Mouse (Mus musculus) lung, postnatal 10 days (tissue): ENCODE measurements at regions not wholly inside any gene's neighbourhood (a gene's known extent, or its start where the extent isn't known, plus 50 kb on each side); places are given as distances from the start of the nearest gene placed in this dataset.
"Not testable (repeated sequence)": the region's sequence is repeated elsewhere in the genome, so short reads cannot be mapped to it uniquely, and the experiment has no call there.

Source experiments
- DNase-seq: peaks from one replicate; pipeline ENCODE4 v3.0.0; 2021

- DNase-seq, result no peak
Observed at GRCm38 (mm10) chr2:135525779-135526178, 133.0 kb upstream of the Plcb4 start.

DNA sequence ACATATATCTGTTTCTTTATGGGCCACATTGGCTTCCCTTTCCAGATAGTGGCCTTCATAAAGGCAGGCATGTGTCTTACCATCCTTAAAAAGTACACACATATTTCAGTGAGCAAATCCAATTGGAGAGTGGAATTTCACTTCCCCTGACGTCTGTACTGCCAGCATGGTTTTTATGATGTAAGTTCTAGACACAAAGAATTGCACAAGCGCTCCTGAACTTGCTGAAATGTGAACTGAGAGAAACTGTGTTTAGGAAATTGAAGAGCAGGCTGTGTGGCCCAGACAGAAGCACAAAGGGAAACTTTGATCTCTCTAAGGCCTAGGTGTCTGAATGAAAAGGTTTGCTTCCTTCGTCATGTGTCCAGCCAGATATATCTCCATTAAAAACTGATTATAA lies 129.2 kb upstream of the Plcb4 start:
- DNase-seq, result no peak

GRCm38 (mm10) chr2:135536303-135536871 lies 122.4 kb upstream of the Plcb4 start:
- DNase-seq, result peak; percentile 6

GRCm38 (mm10) chr2:135538022-135538421 lies 120.8 kb upstream of the Plcb4 start:
- no peak for DNase-seq

- no peak for DNase-seq
Observed at GRCm38 (mm10) chr2:135541058-135541457, 117.8 kb upstream of the Plcb4 start.

DNA sequence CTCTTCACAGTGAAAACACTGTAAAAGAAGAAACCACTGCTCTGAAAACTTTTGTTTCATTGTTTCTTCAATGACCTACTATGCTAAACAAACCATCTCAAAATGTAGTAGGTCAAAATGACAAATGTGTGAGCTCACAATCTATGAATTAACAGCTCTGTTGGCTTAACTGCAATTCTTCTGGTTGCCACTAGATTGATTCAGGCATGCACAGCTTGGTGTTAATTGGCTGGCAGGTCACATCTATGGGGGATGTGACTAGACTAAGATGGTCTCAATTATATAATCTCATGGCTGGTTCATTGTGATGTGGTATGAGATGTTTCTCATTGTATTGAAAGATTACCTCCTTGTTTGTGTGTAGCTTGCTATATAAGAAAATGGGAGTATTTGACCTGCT lies 116.9 kb upstream of the Plcb4 start:
- DNase-seq, result no peak

DNA sequence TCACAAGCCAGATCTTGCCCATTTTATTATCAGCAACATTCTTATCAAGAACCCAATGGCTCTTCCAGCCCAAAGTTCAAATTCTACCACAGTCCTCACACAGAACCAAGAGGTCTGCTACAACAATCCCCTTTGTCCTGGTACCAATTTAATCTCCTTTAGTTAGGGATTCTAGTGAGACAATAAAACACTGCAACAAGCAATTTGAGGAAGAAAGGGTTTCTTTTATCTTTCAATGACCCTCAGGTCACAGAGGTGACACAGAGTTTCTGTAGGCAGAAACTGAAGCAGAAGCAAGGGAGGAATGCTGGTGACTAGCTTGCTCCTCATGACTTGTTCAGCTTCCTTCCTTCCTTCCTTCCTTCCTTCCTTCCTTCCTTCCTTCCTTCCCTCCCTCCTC lies 113.9 kb upstream of the Plcb4 start:
- DNase-seq, result no peak

GRCm38 (mm10) chr2:135547966-135548365 lies 110.8 kb upstream of the Plcb4 start:
- DNase-seq, result no peak

GRCm38 (mm10) chr2:135553031-135553430 lies 105.8 kb upstream of the Plcb4 start:
- peak; percentile 31 for DNase-seq

DNA sequence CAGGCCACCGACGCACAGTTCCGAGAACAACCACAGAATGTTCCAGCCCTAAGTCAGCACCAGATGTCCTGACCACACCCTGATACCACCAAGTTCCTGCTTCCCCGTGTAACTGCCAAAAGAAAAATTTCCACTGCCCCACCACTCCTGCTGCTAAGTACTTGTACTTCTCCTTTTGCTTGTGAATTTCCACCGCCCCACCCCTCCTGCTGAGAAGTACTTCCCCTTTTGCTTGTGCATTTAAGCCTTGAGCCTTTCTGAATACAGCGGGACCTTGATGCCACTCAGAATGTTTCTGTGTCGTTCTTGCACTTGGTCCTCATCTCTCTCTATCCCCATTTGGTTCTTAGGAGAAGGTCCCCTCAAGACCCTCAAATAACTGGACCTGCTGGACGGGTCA lies 100.8 kb upstream of the Plcb4 start:
- DNase-seq, result not testable (repeated sequence)

DNA sequence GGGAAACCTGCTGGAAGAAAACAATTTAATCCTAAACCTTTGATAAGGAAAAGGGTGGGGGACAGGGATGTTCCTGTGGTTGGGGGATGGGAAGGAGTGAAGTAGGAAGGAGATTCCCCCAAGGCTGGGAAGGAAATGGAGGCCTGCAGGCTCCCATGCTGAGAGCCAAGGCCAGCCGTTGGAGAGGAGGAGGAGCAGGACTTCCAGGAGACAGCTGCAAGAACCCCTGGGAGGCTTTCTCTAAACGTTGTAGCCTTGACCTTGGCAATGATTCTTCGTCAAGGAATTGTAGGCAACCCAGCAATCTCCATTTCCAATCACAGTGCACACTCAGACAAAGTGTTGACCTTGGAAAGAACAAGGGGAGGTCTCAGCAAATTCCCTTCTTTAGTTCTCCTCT lies 99.5 kb upstream of the Plcb4 start:
- DNase-seq, result no peak

DNA sequence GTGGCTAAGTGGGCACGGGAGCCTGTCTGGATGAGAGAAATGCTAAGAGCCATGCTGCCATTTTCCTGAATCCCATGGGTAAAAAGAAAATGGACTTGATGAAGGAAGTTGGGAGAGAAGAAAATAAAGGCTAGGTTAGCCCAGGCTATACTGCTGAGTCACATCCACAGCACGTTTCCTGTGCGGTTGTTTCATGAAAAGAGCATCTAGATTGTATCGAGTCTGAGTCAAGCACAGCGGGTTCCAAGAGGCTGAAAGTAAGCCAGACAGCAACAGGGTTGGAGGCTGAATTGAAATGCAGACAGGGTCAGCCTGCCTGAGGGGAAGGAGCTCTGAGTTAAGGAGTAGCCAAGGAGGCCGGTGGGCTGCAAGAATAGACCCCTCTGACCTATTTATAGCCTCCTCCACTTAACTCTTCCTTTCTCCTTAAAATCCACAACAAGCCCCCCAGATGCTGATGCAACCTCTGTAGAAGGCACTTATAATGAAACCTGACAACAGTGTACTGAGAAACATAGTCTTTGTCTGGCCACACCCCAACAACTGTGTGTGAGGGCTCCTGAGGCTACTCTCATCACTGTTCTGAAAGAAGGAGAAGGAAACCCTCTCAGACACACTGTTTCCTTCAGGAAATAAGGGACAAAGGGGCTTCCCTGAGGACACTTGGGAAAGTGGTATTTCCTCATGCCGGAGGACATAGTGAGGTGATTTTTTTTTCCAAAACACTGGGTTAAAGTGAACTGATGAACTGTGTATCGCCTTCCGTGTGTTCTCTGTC lies 98.7 kb upstream of the Plcb4 start:
- peak; percentile 31 for DNase-seq

DNA sequence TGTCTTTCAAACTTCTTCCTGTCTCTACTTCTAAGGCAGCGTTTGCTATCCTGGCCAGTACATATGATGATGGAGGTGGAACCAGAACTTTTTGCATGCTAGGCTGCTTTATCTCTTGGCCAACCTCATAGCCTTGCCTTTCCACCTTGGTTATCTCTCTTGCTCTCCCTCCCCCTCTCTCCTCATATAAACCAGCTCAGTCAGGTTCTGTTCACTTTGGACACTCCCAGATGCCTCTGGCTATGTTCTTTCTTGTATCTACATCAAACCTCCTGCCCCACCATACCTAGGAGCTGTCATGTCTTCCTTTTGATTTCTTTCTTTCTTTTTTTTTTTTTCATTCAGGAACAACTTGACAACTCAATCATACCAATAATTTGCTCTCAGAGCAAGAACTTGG lies 98.0 kb upstream of the Plcb4 start:
- no peak for DNase-seq

GRCm38 (mm10) chr2:135561716-135562115 lies 97.1 kb upstream of the Plcb4 start:
- peak; percentile 60 for DNase-seq

GRCm38 (mm10) chr2:135562140-135562890 lies 96.5 kb upstream of the Plcb4 start:
- peak; percentile 86 for DNase-seq

DNA sequence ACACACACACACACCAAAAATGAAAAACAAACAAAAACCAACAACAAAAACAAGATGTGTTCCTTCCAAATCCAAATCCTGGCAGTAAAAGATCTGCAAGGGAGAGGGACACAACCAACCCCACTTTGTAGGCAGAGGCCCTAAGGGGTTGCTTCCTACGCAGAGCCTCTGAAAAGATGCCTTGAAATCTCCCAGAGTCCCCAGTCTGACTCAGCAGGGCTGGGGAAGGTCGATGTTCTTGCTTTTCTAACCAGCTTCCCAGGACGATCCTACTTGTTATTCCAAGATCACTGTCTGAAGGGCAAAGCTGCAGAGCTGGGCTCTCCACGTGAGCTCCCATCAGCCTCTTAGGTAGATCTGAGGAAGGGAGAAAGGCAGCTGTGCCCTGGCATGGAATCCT lies 94.6 kb upstream of the Plcb4 start:
- no peak for DNase-seq

DNA sequence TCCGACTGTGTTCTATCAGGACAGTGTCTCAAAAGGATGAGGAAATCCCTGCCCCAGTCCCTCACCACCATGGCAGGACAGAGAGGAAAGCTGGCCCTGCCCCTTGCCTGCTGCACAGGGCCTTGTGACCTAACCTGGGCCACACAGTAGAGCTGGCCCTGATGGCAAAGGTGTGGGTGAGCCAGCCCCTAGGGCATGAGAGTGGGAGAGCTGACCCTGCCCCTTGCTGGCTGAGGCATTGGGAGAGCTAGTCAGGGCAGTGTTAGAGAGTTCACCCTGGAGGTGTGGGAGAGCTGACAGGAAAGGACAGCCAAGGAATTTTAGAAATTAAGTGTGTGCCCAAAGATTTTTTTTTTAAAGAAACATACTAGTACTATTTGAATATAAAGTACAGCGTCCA lies 90.5 kb upstream of the Plcb4 start:
- no peak for DNase-seq

DNA sequence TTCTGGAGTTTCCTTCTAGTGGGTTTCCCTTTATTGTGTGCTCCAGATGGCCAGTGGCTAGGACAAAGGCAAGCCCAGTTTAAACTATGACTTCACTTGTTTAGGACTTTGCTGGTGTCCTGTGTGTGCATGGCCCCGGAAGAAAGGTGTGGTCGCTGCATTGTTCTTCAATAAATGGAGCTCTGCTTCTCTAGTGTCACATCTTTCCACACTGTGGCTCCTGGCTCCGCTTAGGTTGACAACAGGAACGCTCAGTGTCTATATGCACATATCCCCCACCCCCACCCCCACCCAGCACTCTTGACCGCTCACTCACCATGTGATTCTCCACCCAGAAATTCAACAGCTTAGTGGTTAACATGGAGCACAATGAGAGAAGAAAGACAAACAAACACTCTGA lies 87.2 kb upstream of the Plcb4 start:
- peak; percentile 59 for DNase-seq

DNA sequence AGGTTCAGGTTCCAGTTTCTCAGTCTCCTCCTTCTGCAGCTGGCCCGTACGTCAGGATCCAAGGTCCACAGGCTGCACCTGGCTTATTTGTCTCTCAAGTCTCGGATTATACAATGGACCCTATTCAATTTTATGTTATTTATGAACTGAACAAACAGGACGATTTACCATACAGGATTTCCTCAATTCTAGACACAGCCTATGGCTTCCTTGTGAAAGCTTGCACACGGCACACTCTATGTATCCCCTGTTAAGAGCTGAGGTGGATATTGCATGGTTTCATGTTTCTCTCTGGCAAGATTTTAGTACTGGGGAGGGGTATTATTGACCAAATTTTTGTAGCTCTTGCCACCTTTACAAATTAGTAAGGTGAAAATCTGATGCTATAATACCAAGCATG lies 81.6 kb upstream of the Plcb4 start:
- no peak for DNase-seq

GRCm38 (mm10) chr2:135578135-135578534 lies 80.7 kb upstream of the Plcb4 start:
- peak; percentile 62 for DNase-seq

DNA sequence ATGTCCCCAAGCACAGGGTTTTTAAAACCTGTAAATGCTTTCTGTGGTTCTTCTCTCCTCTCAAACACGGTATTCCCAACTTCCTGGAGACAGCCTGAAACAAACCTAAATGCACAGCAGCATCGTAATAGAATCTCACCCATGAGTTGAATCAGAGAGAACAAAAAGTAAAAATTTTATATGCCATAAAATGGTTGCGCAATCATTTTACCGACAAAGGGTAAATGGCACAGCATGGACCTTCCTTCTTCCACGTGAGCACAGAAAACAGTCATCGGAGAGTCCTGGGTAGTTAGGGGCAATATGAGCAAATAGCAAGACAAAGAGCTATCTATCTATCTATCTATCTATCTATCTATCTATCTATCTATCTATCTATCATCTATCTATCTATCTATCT lies 79.3 kb upstream of the Plcb4 start:
- no peak for DNase-seq

DNA sequence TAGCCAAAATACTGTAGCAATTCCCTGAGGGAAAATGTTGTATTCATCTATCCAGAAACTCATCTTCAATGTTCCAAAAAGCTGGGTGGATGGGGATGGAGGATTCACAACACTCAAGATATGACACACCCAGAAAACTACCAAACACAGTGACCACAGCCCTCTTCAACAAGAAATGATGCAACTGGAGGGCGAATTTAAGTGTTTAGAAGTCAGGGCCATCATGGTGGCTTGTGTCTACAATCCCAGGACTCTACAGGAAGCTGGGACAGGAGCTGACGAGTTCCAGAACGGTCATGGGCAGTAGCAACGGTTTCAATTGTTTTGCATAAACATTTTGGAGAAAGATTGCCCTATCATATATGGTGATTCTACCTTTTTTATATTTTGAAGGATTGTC lies 78.8 kb upstream of the Plcb4 start:
- DNase-seq, result no peak

GRCm38 (mm10) chr2:135582341-135582740 lies 76.5 kb upstream of the Plcb4 start:
- DNase-seq, result no peak

DNA sequence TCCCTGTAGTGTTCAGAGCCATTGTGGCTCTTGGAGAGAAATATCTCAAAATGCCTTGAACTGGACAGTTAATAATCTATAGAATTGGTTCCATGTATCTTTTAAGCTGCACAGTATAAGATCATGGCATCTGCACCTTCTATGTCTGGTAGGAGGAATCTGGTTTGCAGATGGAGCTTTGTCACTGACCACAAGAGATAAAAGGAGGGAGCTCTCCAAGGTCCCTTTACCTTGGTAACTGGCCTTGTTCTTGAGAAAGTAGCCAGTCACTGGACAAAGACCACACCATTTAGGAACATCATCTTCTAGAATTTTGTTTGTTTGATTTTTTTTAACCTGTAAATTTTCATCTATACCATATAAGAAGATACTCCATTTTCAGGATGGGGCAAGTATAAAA lies 52.5 kb upstream of the Plcb4 start:
- DNase-seq, result no peak
